Mouse (Mus musculus) MEL (cell line): ENCODE results near the gene Slc22a20. TPM values are rescaled to one million over a fixed set of nuclear protein-coding genes. Genes with fewer than 3 reads are reported as not detected.

Source experiments
- DNase-seq: peaks from one replicate; pipeline ENCODE4 v3.0.0; 2011; ENCODE audit warnings: low read depth, low spot score
- H3K27ac ChIP-seq: 2 replicates; pipeline ENCODE4 v1.5.1; 2012; ENCODE audit warnings: low read depth, mild to moderate bottlenecking, control low read depth, low read length, moderate library complexity; ENCODE audit not compliant: control insufficient read depth
- H3K27me3 ChIP-seq, 2 experiments: fragments of 150-350 bp in 1 of 2; sonication (generic) in 1 of 2; 2 replicates each; pipeline ENCODE4 v1.6.1; 2012; ENCODE audit warnings: low read length in 2 of 2, mild to moderate bottlenecking in 2 of 2, improper control_type of control experiment in 1 of 2, moderate library complexity in 1 of 2; ENCODE audit not compliant: insufficient read depth in 2 of 2, control insufficient read depth in 1 of 2
- H3K36me3 ChIP-seq, 2 experiments: 2 replicates each; pipeline ENCODE4 v1.6.1; 2012 to 2014; ENCODE audit warnings: low read length in 2 of 2, improper control_type of control experiment in 1 of 2, inconsistent platforms in 1 of 2, mild to moderate bottlenecking in 1 of 2; ENCODE audit not compliant: insufficient read depth in 2 of 2, control insufficient read depth in 1 of 2
- H3K4me1 ChIP-seq, 2 experiments: fragments of 150-350 bp in 1 of 2; sonication (generic) in 1 of 2; 2 replicates each; pipeline ENCODE4 v1.6.1; 2012; ENCODE audit warnings: low read length in 2 of 2, improper control_type of control experiment in 1 of 2, mild to moderate bottlenecking in 1 of 2; ENCODE audit not compliant: insufficient read depth in 2 of 2, control insufficient read depth in 1 of 2
- H3K4me3 ChIP-seq, 2 experiments: fragments of 150-350 bp in 1 of 2; sonication (generic) in 1 of 2; 2 replicates each; pipeline ENCODE4 v1.5.1; 2012; ENCODE audit warnings: low read depth in 2 of 2, low read length in 2 of 2, mild to moderate bottlenecking in 2 of 2, moderate library complexity in 2 of 2, control low read depth in 1 of 2, improper control_type of control experiment in 1 of 2; ENCODE audit not compliant: control insufficient read depth in 1 of 2, insufficient read depth in 1 of 2
- H3K79me2 ChIP-seq: 2 replicates; pipeline ENCODE4 v1.6.1; 2012; ENCODE audit warnings: mild to moderate bottlenecking, low read length, moderate library complexity; ENCODE audit not compliant: control insufficient read depth, poor library complexity, insufficient read depth
- H3K9ac ChIP-seq: 2 replicates; pipeline ENCODE4 v1.6.1; 2012; ENCODE audit warnings: low read depth, mild to moderate bottlenecking, control low read depth, low read length, moderate library complexity; ENCODE audit not compliant: control insufficient read depth, poor library complexity, severe bottlenecking
- H3K9me3 ChIP-seq: fragments of 150-350 bp; sonication (generic); replicated peaks from 2 replicates; pipeline ENCODE4 v1.6.1; 2012; ENCODE audit warnings: mild to moderate bottlenecking, low read length, improper control_type of control experiment, moderate library complexity; ENCODE audit not compliant: insufficient read depth
- CHD1 ChIP-seq: IDR thresholded peaks from 2 replicates; pipeline ENCODE4 v1.6.1; 2012; ENCODE audit warnings: low read depth, mild to moderate bottlenecking, inconsistent platforms, low read length, improper control_type of control experiment
- CHD2 ChIP-seq: IDR thresholded peaks from 2 replicates; pipeline ENCODE4 v1.6.1; 2011; ENCODE audit warnings: low read length, improper control_type of control experiment
- ELF1 ChIP-seq: IDR thresholded peaks from 2 replicates; pipeline ENCODE4 v1.6.1; 2014; ENCODE audit warnings: low read depth, mild to moderate bottlenecking, inconsistent platforms, low read length, improper control_type of control experiment, moderate library complexity
- ETS1 ChIP-seq: IDR thresholded peaks from 2 replicates; pipeline ENCODE4 v1.6.1; 2012; ENCODE audit warnings: low read depth, mild to moderate bottlenecking, inconsistent platforms, low read length, improper control_type of control experiment, moderate library complexity
- HCFC1 ChIP-seq: IDR thresholded peaks from 2 replicates; pipeline ENCODE4 v1.6.1; 2012; ENCODE audit warnings: low read depth, mild to moderate bottlenecking, inconsistent platforms, low read length, improper control_type of control experiment, moderate library complexity
- JUND ChIP-seq: IDR thresholded peaks from 2 replicates; pipeline ENCODE4 v1.6.1; 2011; ENCODE audit warnings: low read depth, mild to moderate bottlenecking, improper control_type of control experiment, low read length
- MAFK ChIP-seq: IDR thresholded peaks from 2 replicates; pipeline ENCODE4 v1.6.1; 2011; ENCODE audit warnings: low read depth, mild to moderate bottlenecking, low read length, improper control_type of control experiment, borderline replicate concordance
- MYB ChIP-seq: IDR thresholded peaks from 2 replicates; pipeline ENCODE4 v1.6.1; 2011; ENCODE audit warnings: mild to moderate bottlenecking, low read depth, low read length, improper control_type of control experiment
- MYC ChIP-seq: IDR thresholded peaks from 2 replicates; pipeline ENCODE4 v1.6.1; 2011; ENCODE audit warnings: low read depth, mild to moderate bottlenecking, low read length, improper control_type of control experiment, moderate library complexity
- NELFE ChIP-seq: IDR thresholded peaks from 2 replicates; pipeline ENCODE4 v1.6.1; 2011; ENCODE audit warnings: low read depth, low read length, improper control_type of control experiment
- NRF1 ChIP-seq: IDR thresholded peaks from 2 replicates; pipeline ENCODE4 v1.6.1; 2014; ENCODE audit warnings: low read depth, mild to moderate bottlenecking, inconsistent platforms, low read length, improper control_type of control experiment, moderate library complexity; ENCODE audit not compliant: poor library complexity, insufficient read depth, severe bottlenecking
- POLR2AphosphoS2 ChIP-seq: IDR thresholded peaks from 2 replicates; pipeline ENCODE4 v1.6.1; 2011; ENCODE audit warnings: low read length, improper control_type of control experiment
- POLR2AphosphoS5 ChIP-seq: IDR thresholded peaks from 2 replicates; pipeline ENCODE4 v1.6.1; 2012; ENCODE audit warnings: low read depth, borderline replicate concordance, mild to moderate bottlenecking, inconsistent platforms, low read length, moderate library complexity, mixed read lengths
- TBP ChIP-seq: IDR thresholded peaks from 2 replicates; pipeline ENCODE4 v1.8.0; 2011; ENCODE audit warnings: low read depth, low read length, improper control_type of control experiment
- USF2 ChIP-seq, 2 experiments: IDR thresholded peaks; 2 replicates each; pipeline ENCODE4 v1.6.1; 2011 to 2012; ENCODE audit warnings: improper control_type of control experiment in 2 of 2, low read length in 2 of 2, borderline replicate concordance in 1 of 2, inconsistent platforms in 1 of 2, low read depth in 1 of 2, mild to moderate bottlenecking in 1 of 2; ENCODE audit not compliant: insufficient read depth in 1 of 2
- ZNF384 ChIP-seq: IDR thresholded peaks from 2 replicates; pipeline ENCODE4 v1.6.1; 2012; ENCODE audit warnings: low read depth, mild to moderate bottlenecking, inconsistent platforms, low read length, improper control_type of control experiment
- polyA plus RNA-seq, 2 experiments: library from polyadenylated mRNA; stranded (reverse) in 1 of 2; unstranded in 1 of 2; fragments of >175 nt in 1 of 2; fragments of >200 nt in 1 of 2; gene quantifications; 2 replicates each; pipeline versions ENCODE4 v1.2.1 to v1.2.4; 2012; ENCODE audit warnings: low replicate concordance in 2 of 2, low read depth in 1 of 2; ENCODE audit not compliant: insufficient read length in 2 of 2, insufficient read depth in 1 of 2, missing spikeins in 1 of 2
- total RNA-seq: library from RNA; depleted of rRNA; stranded (reverse); fragments of 300-350 nt; gene quantifications from 2 replicates; pipeline ENCODE4 v1.2.3, GENCODE M21; 2012

Gene Slc22a20
- total and polyA plus RNA-seq, 3 experiments = not detected

GRCm38 (mm10) chr19:5937836-5938406, 48.0 kb downstream of the Slc22a20 start:
- Histone ChIP-seq H3K4me3 (no peak overlapping the region), H3K79me2 (no peaks in the 10 kb centered on the region), H3K4me1 (no peaks in the 10 kb centered on the region), H3K27ac (no peak overlapping the region), H3K9me3 (no peaks in the 10 kb centered on the region), H3K9ac (no peak overlapping the region), H3K36me3 (no peaks in the 10 kb centered on the region; a peak in 1 of 4 replicates), H3K27me3 (no peaks in the 10 kb centered on the region)
- TF ChIP-seq MYB = no peak
- peak; percentile 37 for DNase-seq

GRCm38 (mm10) chr19:5937095-5937835, 48.7 kb downstream of the Slc22a20 start:
- no peak overlapping the region for H3K4me3 ChIP-seq
- DNase-seq = no peak
- TF ChIP-seq POLR2AphosphoS2 = no peak
- TF ChIP-seq MYB = no peak
- no peak for TF ChIP-seq CHD1
- no peak for TF ChIP-seq NRF1
- no peak for TF ChIP-seq ELF1
- TF ChIP-seq CHD2 = no peak
- TF ChIP-seq POLR2AphosphoS5 = no peak
- no peak for TF ChIP-seq JUND
- no peak for TF ChIP-seq NELFE
- no peak for TF ChIP-seq HCFC1
- no peak for TF ChIP-seq ZNF384
- no peak for TF ChIP-seq USF2 (IDR thresholded peaks at IDR 0.05; ENCODE audit: borderline replicate concordance in 1 of 2, insufficient read depth in 1 of 2, low read depth in 1 of 2, low read length in 2 of 2)
- no peak for TF ChIP-seq ETS1
- no peak for TF ChIP-seq MAFK
- no peak for TF ChIP-seq MYC
- no peak for TF ChIP-seq TBP
- H3K9me3 ChIP-seq = no peaks in the 10 kb centered on the region
- H3K27me3 ChIP-seq = no peaks in the 10 kb centered on the region
- H3K79me2 ChIP-seq = no peaks in the 10 kb centered on the region
- no peak overlapping the region for H3K27ac ChIP-seq
- no peaks in the 10 kb centered on the region for H3K4me1 ChIP-seq
- no peak overlapping the region for H3K9ac ChIP-seq
- no peaks in the 10 kb centered on the region; a peak in 1 of 4 replicates for H3K36me3 ChIP-seq
